Mouse (Mus musculus) MEL (cell line): ENCODE data around the gene Fxr2. TPM values are rescaled to one million over a fixed set of nuclear protein-coding genes. Genes with fewer than 3 reads are reported as not detected.

Experiments
- DNase-seq: peaks from one replicate; pipeline ENCODE4 v3.0.0; 2011; ENCODE audit warnings: low read depth, low spot score
- H3K27ac ChIP-seq: 2 replicates; pipeline ENCODE4 v1.5.1; 2012; ENCODE audit warnings: low read depth, mild to moderate bottlenecking, control low read depth, low read length, moderate library complexity; ENCODE audit not compliant: control insufficient read depth
- H3K27me3 ChIP-seq, 2 experiments: fragments of 150-350 bp in 1 of 2; sonication (generic) in 1 of 2; 2 replicates each; pipeline ENCODE4 v1.6.1; 2012; ENCODE audit warnings: low read length in 2 of 2, mild to moderate bottlenecking in 2 of 2, improper control_type of control experiment in 1 of 2, moderate library complexity in 1 of 2; ENCODE audit not compliant: insufficient read depth in 2 of 2, control insufficient read depth in 1 of 2
- H3K36me3 ChIP-seq, 2 experiments: 2 replicates each; pipeline ENCODE4 v1.6.1; 2012 to 2014; ENCODE audit warnings: low read length in 2 of 2, improper control_type of control experiment in 1 of 2, inconsistent platforms in 1 of 2, mild to moderate bottlenecking in 1 of 2; ENCODE audit not compliant: insufficient read depth in 2 of 2, control insufficient read depth in 1 of 2
- H3K4me1 ChIP-seq, 2 experiments: fragments of 150-350 bp in 1 of 2; sonication (generic) in 1 of 2; 2 replicates each; pipeline ENCODE4 v1.6.1; 2012; ENCODE audit warnings: low read length in 2 of 2, improper control_type of control experiment in 1 of 2, mild to moderate bottlenecking in 1 of 2; ENCODE audit not compliant: insufficient read depth in 2 of 2, control insufficient read depth in 1 of 2
- H3K4me3 ChIP-seq, 2 experiments: fragments of 150-350 bp in 1 of 2; sonication (generic) in 1 of 2; 2 replicates each; pipeline ENCODE4 v1.5.1; 2012; ENCODE audit warnings: low read depth in 2 of 2, low read length in 2 of 2, mild to moderate bottlenecking in 2 of 2, moderate library complexity in 2 of 2, control low read depth in 1 of 2, improper control_type of control experiment in 1 of 2; ENCODE audit not compliant: control insufficient read depth in 1 of 2, insufficient read depth in 1 of 2
- H3K79me2 ChIP-seq: 2 replicates; pipeline ENCODE4 v1.6.1; 2012; ENCODE audit warnings: mild to moderate bottlenecking, low read length, moderate library complexity; ENCODE audit not compliant: control insufficient read depth, poor library complexity, insufficient read depth
- H3K9ac ChIP-seq: 2 replicates; pipeline ENCODE4 v1.6.1; 2012; ENCODE audit warnings: low read depth, mild to moderate bottlenecking, control low read depth, low read length, moderate library complexity; ENCODE audit not compliant: control insufficient read depth, poor library complexity, severe bottlenecking
- H3K9me3 ChIP-seq: fragments of 150-350 bp; sonication (generic); replicated peaks from 2 replicates; pipeline ENCODE4 v1.6.1; 2012; ENCODE audit warnings: mild to moderate bottlenecking, low read length, improper control_type of control experiment, moderate library complexity; ENCODE audit not compliant: insufficient read depth
- BHLHE40 ChIP-seq: IDR thresholded peaks from 2 replicates; pipeline ENCODE4 v1.6.1; 2012; ENCODE audit warnings: low read depth, mild to moderate bottlenecking, inconsistent platforms, low read length, improper control_type of control experiment, borderline replicate concordance
- CHD1 ChIP-seq: IDR thresholded peaks from 2 replicates; pipeline ENCODE4 v1.6.1; 2012; ENCODE audit warnings: low read depth, mild to moderate bottlenecking, inconsistent platforms, low read length, improper control_type of control experiment
- ELF1 ChIP-seq: IDR thresholded peaks from 2 replicates; pipeline ENCODE4 v1.6.1; 2014; ENCODE audit warnings: low read depth, mild to moderate bottlenecking, inconsistent platforms, low read length, improper control_type of control experiment, moderate library complexity
- GATA1 ChIP-seq: IDR thresholded peaks from 2 replicates; pipeline ENCODE4 v1.6.1; 2011; ENCODE audit warnings: low read depth, low read length, improper control_type of control experiment
- MAZ ChIP-seq: IDR thresholded peaks from 2 replicates; pipeline ENCODE4 v1.6.1; 2012; ENCODE audit warnings: low read depth, mild to moderate bottlenecking, inconsistent platforms, low read length, improper control_type of control experiment
- MEF2A ChIP-seq: IDR thresholded peaks from 2 replicates; pipeline ENCODE4 v1.6.1; 2014; ENCODE audit warnings: low read depth, mild to moderate bottlenecking, inconsistent platforms, low read length, improper control_type of control experiment; ENCODE audit not compliant: poor library complexity, insufficient replicate concordance, severe bottlenecking; ENCODE audit errors: extremely low read depth
- NELFE ChIP-seq: IDR thresholded peaks from 2 replicates; pipeline ENCODE4 v1.6.1; 2011; ENCODE audit warnings: low read depth, low read length, improper control_type of control experiment
- POLR2A ChIP-seq, 2 experiments: IDR thresholded peaks; 2 replicates each; pipeline ENCODE4 v1.6.1; 2011 to 2012; ENCODE audit warnings: low read length in 2 of 2, mild to moderate bottlenecking in 2 of 2, control low read depth in 1 of 2, improper control_type of control experiment in 1 of 2, low read depth in 1 of 2, moderate library complexity in 1 of 2; ENCODE audit not compliant: control insufficient read depth in 1 of 2, insufficient read depth in 1 of 2, poor library complexity in 1 of 2
- UBTF ChIP-seq: IDR thresholded peaks from 2 replicates; pipeline ENCODE4 v1.6.1; 2012; ENCODE audit warnings: low read depth, mild to moderate bottlenecking, inconsistent platforms, low read length, improper control_type of control experiment, moderate library complexity, borderline replicate concordance; ENCODE audit not compliant: insufficient read depth
- USF1 ChIP-seq: IDR thresholded peaks from 2 replicates; pipeline ENCODE4 v1.6.1; 2014; ENCODE audit warnings: low read depth, mild to moderate bottlenecking, inconsistent platforms, low read length, improper control_type of control experiment, moderate library complexity
- USF2 ChIP-seq, 2 experiments: IDR thresholded peaks; 2 replicates each; pipeline ENCODE4 v1.6.1; 2011 to 2012; ENCODE audit warnings: improper control_type of control experiment in 2 of 2, low read length in 2 of 2, borderline replicate concordance in 1 of 2, inconsistent platforms in 1 of 2, low read depth in 1 of 2, mild to moderate bottlenecking in 1 of 2; ENCODE audit not compliant: insufficient read depth in 1 of 2
- ZMIZ1 ChIP-seq: IDR thresholded peaks from 2 replicates; pipeline ENCODE4 v1.6.1; 2012; ENCODE audit warnings: low read depth, mild to moderate bottlenecking, inconsistent platforms, low read length, improper control_type of control experiment, moderate library complexity
- polyA plus RNA-seq, 2 experiments: library from polyadenylated mRNA; stranded (reverse) in 1 of 2; unstranded in 1 of 2; fragments of >175 nt in 1 of 2; fragments of >200 nt in 1 of 2; gene quantifications; 2 replicates each; pipeline versions ENCODE4 v1.2.1 to v1.2.4; 2012; ENCODE audit warnings: low replicate concordance in 2 of 2, low read depth in 1 of 2; ENCODE audit not compliant: insufficient read length in 2 of 2, insufficient read depth in 1 of 2, missing spikeins in 1 of 2
- total RNA-seq: library from RNA; depleted of rRNA; stranded (reverse); fragments of 300-350 nt; gene quantifications from 2 replicates; pipeline ENCODE4 v1.2.3, GENCODE M21; 2012

The Fxr2 gene
- total and polyA plus RNA-seq, 3 experiments: 95.1 to 97.6 TPM; not detected in 1

GRCm38 (mm10) chr11:69663795-69664194 lies 31.0 kb downstream of the Fxr2 start:
- peaks cover 1 to 19% of the 10 kb centered on the region in 2 experiments; a peak in 3 of 4 replicates for H3K36me3 ChIP-seq

GRCm38 (mm10) chr11:69664841-69665240 lies 32.1 kb downstream of the Fxr2 start:
- no peaks in the 10 kb centered on the region for H3K27me3 ChIP-seq
- H3K9me3 ChIP-seq: no peaks in the 10 kb centered on the region
- peaks cover 4 to 31% of the 10 kb centered on the region in 2 experiments for H3K4me1 ChIP-seq
- TF ChIP-seq NELFE (no peak), CHD1 (no peak), USF2 (IDR thresholded peaks at IDR 0.05; ENCODE audit: borderline replicate concordance in 1 of 2, insufficient read depth in 1 of 2, low read depth in 1 of 2, low read length in 2 of 2) (no peak), ELF1 (no peak), USF1 (no peak), MEF2A (no peak)
- TF ChIP-seq, all 39 proteins: peak for 0
- Histone ChIP-seq H3K9ac (no peak overlapping the region), H3K36me3 (peaks cover 9 to 28% of the 10 kb centered on the region in 2 experiments), H3K79me2 (peaks cover 22% of the 10 kb centered on the region), H3K27ac (no peak overlapping the region), H3K4me3 (no peak overlapping the region)
- no peak for DNase-seq

More at GRCm38 (mm10) chr11:69663795-69664194, 31.0 kb downstream of the Fxr2 start:
- Histone ChIP-seq H3K27ac (0 out of 2 replicates have a peak overlapping the region, but pooled peaks have one; percentile 96), H3K79me2 (peaks cover 13% of the 10 kb centered on the region), H3K9ac (peak overlapping the region; percentile 69; the same call in 1 of the 2 replicates), H3K9me3 (no peaks in the 10 kb centered on the region), H3K4me3 (no peak overlapping the region), H3K27me3 (no peaks in the 10 kb centered on the region), H3K4me1 (peaks cover 4 to 21% of the 10 kb centered on the region in 2 experiments)
- DNase-seq: no peak
- TF ChIP-seq MAZ: no peak
- TF ChIP-seq ELF1: no peak
- TF ChIP-seq CHD1: no peak
- no peak for TF ChIP-seq POLR2A (IDR thresholded peaks at IDR 0.05; ENCODE audit: control insufficient read depth in 1 of 2, insufficient read depth in 1 of 2, low read depth in 1 of 2, low read length in 2 of 2, poor library complexity in 1 of 2)
- TF ChIP-seq UBTF: no peak
- TF ChIP-seq MEF2A: no peak
- TF ChIP-seq ZMIZ1: no peak
- no peak for TF ChIP-seq BHLHE40
- no peak for TF ChIP-seq GATA1
